Mouse (Mus musculus): ENCODE measurements around the gene Slc36a3.

- no peak for TF ChIP-seq CTCF (IDR thresholded peaks at IDR 0.05; ENCODE audit: low read depth)
- no peak for TF ChIP-seq EP300 (IDR thresholded peaks at IDR 0.05; ENCODE audit: low read depth)
These were observed 19.0 kb upstream of the Slc36a3 start for GRCm38 (mm10) chr11:55170501-55170900.
